Mouse (Mus musculus) forebrain, embryonic 12.5 days (tissue): ENCODE data around the gene Disp2. TPM values are rescaled to one million over a fixed set of nuclear protein-coding genes. Genes with fewer than 3 reads are reported as not detected.
A peak's percentile ranks its signal among the peaks of the same experiment; 100 is the strongest.

Source experiments
- ATAC-seq: fragments of 200-750 bp; cut with Nextera tagmentation; 2 replicates; pipeline ENCODE4 v1.8.0; 2017; ENCODE audit warnings: moderate TSS enrichment; ENCODE audit not compliant: low FRiP score
- H3K27ac ChIP-seq: fragments of 300-500 bp; sonication (generic); 2 replicates; pipeline ENCODE4 v1.5.1; 2016; ENCODE audit warnings: mild to moderate bottlenecking
- H3K27me3 ChIP-seq: fragments of 300-500 bp; sonication (generic); 2 replicates; pipeline ENCODE4 v1.6.1; 2016; ENCODE audit warnings: mild to moderate bottlenecking
- H3K36me3 ChIP-seq: fragments of 300-500 bp; sonication (generic); replicated peaks from 2 replicates; pipeline ENCODE4 v1.6.1; 2016; ENCODE audit warnings: mild to moderate bottlenecking
- H3K4me1 ChIP-seq: fragments of 300-500 bp; sonication (generic); 2 replicates; pipeline ENCODE4 v1.6.1; 2016
- H3K4me2 ChIP-seq: fragments of 300-500 bp; sonication (generic); 2 replicates; pipeline ENCODE4 v1.6.1; 2016; ENCODE audit warnings: mild to moderate bottlenecking, moderate library complexity
- H3K4me3 ChIP-seq: fragments of 300-500 bp; sonication (generic); replicated peaks from 2 replicates; pipeline ENCODE4 v1.5.1; 2016; ENCODE audit warnings: mild to moderate bottlenecking
- H3K9ac ChIP-seq: fragments of 300-500 bp; sonication (generic); 2 replicates; pipeline ENCODE4 v1.6.1; 2016; ENCODE audit warnings: mild to moderate bottlenecking
- H3K9me3 ChIP-seq: fragments of 300-500 bp; sonication (generic); 2 replicates; pipeline ENCODE4 v1.6.1; 2016
- WGBS: fragments of 180-500 bp; shearing (Covaris S2); methylation state at CpG from one replicate; pipeline ENCODE4 v1.1.7; 2016; 5-methylcytosine and 5-hydroxymethylcytosine counted together
- polyA plus RNA-seq: library from polyadenylated mRNA; unstranded; fragments of >200 nt; fragmentation: Nextera tagmentation; extraction: Ambion mirVana; gene quantifications from 2 replicates; pipeline ENCODE4 v1.2.1, GENCODE M21; 2016

Disp2 gene
- 11.5 and 14.1 TPM in 2 replicates for polyA plus RNA-seq

GRCm38 (mm10) chr2:118779504-118780480 is at the start of gene Disp2:
Disp2 (plus strand) TSS chr2:118779719.
- no peaks in the 10 kb centered on the region for H3K36me3 ChIP-seq
- peak within 1 kb of the TSS; percentile 64 for H3K4me2 ChIP-seq
- H3K27me3 ChIP-seq, result peaks cover 16% of the 10 kb centered on the region; the same call in 1 of the 2 replicates
- H3K9ac ChIP-seq, result peak within 1 kb of the TSS; percentile 49
- H3K27ac ChIP-seq, result peak within 1 kb of the TSS; percentile 57
- H3K4me1 ChIP-seq, result peaks cover 19% of the 10 kb centered on the region
- ATAC-seq, result peak; percentile 96
- no peaks in the 10 kb centered on the region for H3K9me3 ChIP-seq
- H3K4me3 ChIP-seq, result peak within 1 kb of the TSS; percentile 42
- 11% methylated on average over 39 of the region's 39 CpGs for WGBS

GRCm38 (mm10) chr2:118729816-118730621 is 49.5 kb upstream of the Disp2 start:
- no peak overlapping the region for H3K27ac ChIP-seq
- WGBS, result 26% methylated on average over 8 of the region's 8 CpGs
- H3K4me2 ChIP-seq, result no peak overlapping the region
- ATAC-seq, result no peak
- no peak overlapping the region for H3K9ac ChIP-seq
- H3K4me1 ChIP-seq, result peaks cover 4% of the 10 kb centered on the region
- no peaks in the 10 kb centered on the region for H3K9me3 ChIP-seq
- H3K36me3 ChIP-seq, result no peaks in the 10 kb centered on the region
- H3K4me3 ChIP-seq, result no peak overlapping the region
- peaks cover 56% of the 10 kb centered on the region for H3K27me3 ChIP-seq

- ATAC-seq, result peak; percentile 51; the same call in 1 of the 2 replicates
- Histone ChIP-seq H3K9ac (no peak overlapping the region), H3K4me2 (no peak overlapping the region), H3K9me3 (no peaks in the 10 kb centered on the region), H3K4me1 (peaks cover 4% of the 10 kb centered on the region), H3K27me3 (peaks cover 56% of the 10 kb centered on the region), H3K27ac (no peak overlapping the region), H3K36me3 (no peaks in the 10 kb centered on the region), H3K4me3 (no peak overlapping the region)
- WGBS, result 4% methylated on average over 3 of the region's 3 CpGs
Observed at GRCm38 (mm10) chr2:118730622-118730915, 49.0 kb upstream of the Disp2 start.

- Histone ChIP-seq H3K27me3 (peaks cover 44% of the 10 kb centered on the region), H3K27ac (no peak overlapping the region), H3K4me1 (peaks cover 4% of the 10 kb centered on the region), H3K4me2 (no peak overlapping the region), H3K36me3 (no peaks in the 10 kb centered on the region), H3K9ac (no peak overlapping the region), H3K9me3 (no peaks in the 10 kb centered on the region), H3K4me3 (no peak overlapping the region)
- no peak for ATAC-seq
- 89% methylated on average over 5 of the region's 5 CpGs for WGBS
Observed at GRCm38 (mm10) chr2:118731981-118732380, 47.5 kb upstream of the Disp2 start.

GRCm38 (mm10) chr2:118733341-118733740 is 46.2 kb upstream of the Disp2 start:
- Histone ChIP-seq H3K9me3 (no peaks in the 10 kb centered on the region), H3K27ac (no peak overlapping the region), H3K4me2 (no peak overlapping the region), H3K4me3 (no peak overlapping the region), H3K9ac (no peak overlapping the region), H3K27me3 (peaks cover 31% of the 10 kb centered on the region), H3K4me1 (peaks cover 4% of the 10 kb centered on the region), H3K36me3 (no peaks in the 10 kb centered on the region)
- ATAC-seq, result no peak
- WGBS, result 59% methylated on average over 5 of the region's 5 CpGs

- Histone ChIP-seq H3K9me3 (no peaks in the 10 kb centered on the region), H3K27ac (no peak overlapping the region), H3K36me3 (no peaks in the 10 kb centered on the region), H3K4me3 (no peak overlapping the region), H3K27me3 (peaks cover 38% of the 10 kb centered on the region), H3K4me1 (peaks cover 9% of the 10 kb centered on the region), H3K9ac (no peak overlapping the region), H3K4me2 (no peak overlapping the region)
- WGBS, result 73% methylated on average over 3 of the region's 3 CpGs
- no peak for ATAC-seq
Observed at GRCm38 (mm10) chr2:118740341-118740740, 39.2 kb upstream of the Disp2 start.

- H3K27me3 ChIP-seq, result peaks cover 38% of the 10 kb centered on the region
- no peak overlapping the region for H3K4me2 ChIP-seq
- no peak overlapping the region for H3K9ac ChIP-seq
- no peaks in the 10 kb centered on the region for H3K36me3 ChIP-seq
- no peak overlapping the region for H3K27ac ChIP-seq
- WGBS, result 77% methylated on average over 9 of the region's 9 CpGs
- H3K9me3 ChIP-seq, result no peaks in the 10 kb centered on the region
- ATAC-seq, result no peak
- H3K4me1 ChIP-seq, result peaks cover 9% of the 10 kb centered on the region
- H3K4me3 ChIP-seq, result no peak overlapping the region
Observed at GRCm38 (mm10) chr2:118741183-118741582, 38.3 kb upstream of the Disp2 start.

GRCm38 (mm10) chr2:118743261-118743943 is 36.1 kb upstream of the Disp2 start:
- no peak overlapping the region for H3K9ac ChIP-seq
- no peak overlapping the region for H3K4me3 ChIP-seq
- no peaks in the 10 kb centered on the region for H3K9me3 ChIP-seq
- WGBS, result 25% methylated on average over 8 of the region's 8 CpGs
- no peaks in the 10 kb centered on the region for H3K36me3 ChIP-seq
- peaks cover 24% of the 10 kb centered on the region for H3K4me1 ChIP-seq
- H3K4me2 ChIP-seq, result no peak overlapping the region
- H3K27ac ChIP-seq, result no peak overlapping the region
- peaks cover 38% of the 10 kb centered on the region for H3K27me3 ChIP-seq
- no peak for ATAC-seq

- H3K27me3 ChIP-seq, result peaks cover 41% of the 10 kb centered on the region
Observed at GRCm38 (mm10) chr2:118744621-118745020, 34.9 kb upstream of the Disp2 start.

GRCm38 (mm10) chr2:118745232-118745884 is 34.2 kb upstream of the Disp2 start, which contains the start of gene Inafm2:
Inafm2 (plus strand) TSS chr2:118745758.
- H3K4me2 ChIP-seq, result peak within 1 kb of the TSS; percentile 98
- no peaks in the 10 kb centered on the region for H3K9me3 ChIP-seq
- peaks cover 42% of the 10 kb centered on the region for H3K4me1 ChIP-seq
- H3K36me3 ChIP-seq, result peaks cover 4% of the 10 kb centered on the region; the same call in 1 of the 2 replicates
- H3K27ac ChIP-seq, result peak within 1 kb of the TSS; percentile 37; the same call in 1 of the 2 replicates
- H3K4me3 ChIP-seq, result peak within 1 kb of the TSS; percentile 94
- under 1% methylated on average over 51 of the region's 57 CpGs for WGBS
- H3K9ac ChIP-seq, result peak within 1 kb of the TSS; percentile 87
- peaks cover 38% of the 10 kb centered on the region for H3K27me3 ChIP-seq
- ATAC-seq, result peak; percentile 92

More at GRCm38 (mm10) chr2:118744621-118745020, 34.9 kb upstream of the Disp2 start:
- Histone ChIP-seq H3K4me1 (peaks cover 35% of the 10 kb centered on the region), H3K9ac (0 out of 2 replicates have a peak overlapping the region, but pooled peaks have one; percentile 87), H3K36me3 (peaks cover 4% of the 10 kb centered on the region; the same call in 1 of the 2 replicates), H3K4me2 (peak overlapping the region; percentile 98), H3K4me3 (peak overlapping the region; percentile 94), H3K9me3 (no peaks in the 10 kb centered on the region), H3K27ac (no peak overlapping the region)
- ATAC-seq, result no peak
- 9% methylated on average over 7 of the region's 7 CpGs for WGBS
